ENCODE assay signal across 1 mouse cellular context in genomic region chr6:124770013-124770412, GRCm38 (mm10).
TF ChIP-seq lines count a peak whose summit lies in the region.

No protein-coding gene starts in this region.

TF ChIP-seq in MEL, 35 proteins besides CTCF, POLR2A, EP300 and RAD21 (continued from another document):
- TF ChIP-seq RCOR1 (IDR thresholded peaks at IDR 0.05; ENCODE audit: low read depth, low read length) (no peak), MXI1 (IDR thresholded peaks at IDR 0.05; ENCODE audit: low read depth, low read length) (no peak), CHD1 (IDR thresholded peaks at IDR 0.05; ENCODE audit: low read depth, low read length) (no peak), NELFE (IDR thresholded peaks at IDR 0.05; ENCODE audit: low read depth, low read length) (no peak), CHD2 (IDR thresholded peaks at IDR 0.05; ENCODE audit: low read length) (no peak)
